Mouse (Mus musculus) lung, postnatal 0 days (tissue): ENCODE results near the gene Hepacam2.

Experiments used
- CTCF ChIP-seq: IDR thresholded peaks from 2 replicates; pipeline ENCODE4 v1.5.1; 2016; ENCODE audit warnings: antibody characterized with exemption, mild to moderate bottlenecking
- EP300 ChIP-seq: IDR thresholded peaks from 2 replicates; pipeline ENCODE4 v1.6.1; 2016; ENCODE audit warnings: antibody characterized with exemption, mild to moderate bottlenecking, control low read depth

DNA sequence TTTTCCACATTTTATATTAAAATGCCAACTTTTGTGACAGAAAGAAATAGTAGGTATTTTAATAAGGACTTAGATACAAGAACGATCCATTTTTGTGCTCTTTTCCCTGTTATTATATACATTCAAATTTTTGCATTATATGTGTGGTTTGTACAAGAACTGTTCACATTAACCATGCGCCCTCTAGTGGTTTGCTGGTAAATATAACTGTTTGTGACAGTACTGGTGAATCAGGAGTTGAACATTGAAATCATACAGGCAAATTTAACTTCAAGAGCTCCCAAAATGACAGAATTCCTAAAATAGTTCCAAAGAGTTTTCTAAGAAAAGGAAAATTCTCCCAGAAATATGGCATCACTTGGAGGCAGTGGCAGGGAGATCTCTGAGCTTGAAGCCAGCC, 1.9 kb downstream of the Hepacam2 start:
- TF ChIP-seq CTCF: peak; percentile 75
- no peak for TF ChIP-seq EP300
